Mouse (Mus musculus): ENCODE results near the gene Mfsd12.

Gene Mfsd12

DNA sequence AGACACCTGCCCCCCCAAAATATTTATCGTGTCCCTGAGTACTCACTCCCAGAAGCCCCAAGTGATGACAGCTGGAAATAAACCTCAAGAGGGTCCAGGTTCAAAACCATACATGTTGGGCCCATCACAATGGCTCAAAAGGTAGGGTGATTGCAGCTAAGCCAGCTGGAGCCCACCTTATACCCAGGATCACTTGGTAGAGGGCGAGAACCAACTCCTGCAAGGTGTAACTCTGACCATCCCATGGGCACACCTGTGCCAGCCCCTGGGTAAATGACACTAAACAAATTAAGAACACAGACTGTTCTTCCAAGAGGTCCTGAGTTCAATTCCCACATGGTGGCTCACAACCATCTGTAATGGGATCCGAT, 21.9 kb downstream of the Mfsd12 start:
- no peak for DNase-seq (ENCODE audit: low read depth, low spot score)

DNA sequence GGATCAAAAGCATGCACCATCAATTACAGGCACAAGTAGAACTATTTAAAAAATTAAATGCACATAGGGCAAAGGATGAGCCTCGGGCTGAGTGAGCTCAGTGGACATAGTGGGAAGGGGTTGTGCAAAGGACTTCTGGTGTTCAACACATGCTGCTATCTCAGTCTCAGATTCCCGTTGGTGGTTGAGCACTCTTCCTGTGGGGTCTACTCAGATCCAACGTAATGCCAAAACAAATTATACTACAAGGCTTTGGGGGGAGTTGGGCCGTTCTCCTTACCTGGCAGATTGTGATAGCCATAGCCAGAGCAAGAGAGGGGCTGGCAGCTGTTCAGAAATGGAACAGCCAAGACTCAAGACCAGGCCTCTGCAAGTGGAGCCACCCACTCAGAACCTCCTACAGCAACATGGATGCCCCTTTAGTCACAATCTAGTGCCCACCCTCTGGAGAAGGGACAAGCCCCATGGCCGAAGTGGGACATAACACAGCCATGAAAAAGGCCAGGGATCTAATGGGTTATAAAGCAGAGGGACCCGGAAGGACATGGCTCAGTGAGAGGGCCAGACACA, 22.6 kb downstream of the Mfsd12 start:
- no peak for DNase-seq (ENCODE audit: low read depth, low spot score)

DNA sequence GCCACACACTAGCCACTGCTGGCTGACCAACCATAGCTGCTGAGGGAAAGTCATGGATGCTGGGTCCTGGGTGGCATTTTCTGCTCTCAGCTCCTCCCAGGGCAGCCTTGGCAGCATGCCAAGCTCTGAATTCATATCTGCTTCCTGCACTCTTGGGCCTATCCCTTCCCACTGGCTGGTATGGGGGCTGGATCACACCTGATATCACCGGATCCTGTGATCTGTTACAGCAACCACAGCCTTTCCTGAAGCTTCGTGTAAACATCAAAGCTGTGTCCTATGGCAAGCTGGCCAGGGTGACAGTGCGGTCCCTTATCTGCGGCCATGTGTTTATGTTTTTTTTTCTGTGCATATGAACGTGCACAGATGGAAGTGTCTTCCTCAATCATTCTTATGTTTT, 24.7 kb downstream of the Mfsd12 start:
- DNase-seq (ENCODE audit: low read depth, low spot score): no peak

GRCm38 (mm10) chr10:81383802-81384604, 26.7 kb downstream of the Mfsd12 start, which contains the start of the genes Dohh and Gm48551:
Dohh (plus strand) TSS chr10:81384428.
Gm48551 (plus strand) TSS chr10:81384466.
- peak; percentile 99 for DNase-seq (ENCODE audit: low read depth, low spot score)

DNA sequence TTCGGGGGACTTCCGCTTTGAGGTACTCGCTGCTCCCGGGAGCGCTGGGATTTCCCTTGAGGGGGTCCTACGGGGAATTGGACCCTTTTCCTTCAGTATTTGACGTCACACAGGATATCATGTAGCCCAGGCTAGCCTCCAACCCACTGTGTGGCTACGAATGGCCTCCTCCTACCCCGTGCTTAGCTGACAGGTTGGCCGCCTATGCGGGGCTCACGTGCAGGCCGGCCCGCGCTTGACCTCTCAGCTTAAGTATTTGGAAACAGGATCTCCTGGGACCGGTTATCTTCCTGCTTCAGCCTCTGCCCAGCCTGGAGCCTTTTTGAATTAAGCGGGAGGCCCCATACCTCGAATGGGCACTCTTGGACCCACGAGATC, 27.3 kb downstream of the Mfsd12 start:
- DNase-seq (ENCODE audit: low read depth, low spot score): no peak

DNA sequence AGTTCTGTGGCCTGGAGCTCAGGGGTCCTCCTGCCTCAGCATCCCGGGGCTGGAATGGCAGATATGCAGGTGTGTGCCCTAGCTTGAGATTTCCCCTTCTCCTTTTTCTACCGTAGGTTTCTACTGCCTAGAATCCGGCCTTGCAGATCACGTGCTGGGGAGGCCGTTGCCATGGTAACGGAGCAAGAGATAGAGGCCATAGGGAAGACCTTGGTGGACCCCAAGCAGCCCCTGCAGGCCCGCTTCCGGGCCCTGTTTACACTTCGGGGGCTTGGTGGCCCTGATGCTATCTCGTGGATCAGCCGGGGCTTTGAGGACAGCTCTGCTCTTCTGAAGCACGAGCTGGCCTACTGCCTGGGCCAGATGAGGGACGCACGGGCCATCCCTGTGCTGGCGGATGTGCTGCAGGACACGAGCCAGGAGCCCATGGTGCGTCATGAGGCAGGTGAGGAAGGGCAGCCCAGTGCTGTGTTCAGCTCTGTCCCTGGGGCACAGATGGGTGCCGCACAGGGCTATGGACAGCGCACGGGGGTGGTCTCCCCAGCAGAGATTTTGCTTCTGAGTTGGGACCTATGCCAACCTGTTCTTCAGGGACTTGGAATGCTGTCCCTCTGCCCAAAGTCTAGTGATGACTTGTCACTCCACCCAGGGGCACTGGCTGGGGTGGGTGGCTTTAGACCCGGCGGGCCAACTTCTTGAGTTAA, 28.5 kb downstream of the Mfsd12 start:
- no peak for DNase-seq (ENCODE audit: low read depth, low spot score)

DNA sequence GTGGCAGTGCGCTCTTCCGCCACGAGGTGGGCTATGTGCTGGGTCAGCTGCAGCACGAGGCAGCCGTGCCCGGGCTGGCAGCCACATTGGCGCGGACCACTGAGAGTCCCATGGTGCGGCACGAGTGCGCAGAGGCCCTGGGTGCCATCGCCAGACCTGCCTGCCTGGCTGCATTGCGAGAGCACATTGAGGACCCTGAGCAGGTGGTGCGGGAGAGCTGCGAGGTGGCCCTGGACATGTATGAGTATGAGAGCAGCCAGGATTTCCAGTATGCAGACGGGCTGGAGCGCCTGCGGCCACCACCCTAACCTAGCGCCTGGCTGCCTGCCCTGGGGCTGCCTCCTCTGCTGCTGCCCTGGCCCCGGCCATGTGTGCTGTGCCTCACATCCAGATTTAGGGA, 30.4 kb downstream of the Mfsd12 start:
- DNase-seq (ENCODE audit: low read depth, low spot score): no peak

DNA sequence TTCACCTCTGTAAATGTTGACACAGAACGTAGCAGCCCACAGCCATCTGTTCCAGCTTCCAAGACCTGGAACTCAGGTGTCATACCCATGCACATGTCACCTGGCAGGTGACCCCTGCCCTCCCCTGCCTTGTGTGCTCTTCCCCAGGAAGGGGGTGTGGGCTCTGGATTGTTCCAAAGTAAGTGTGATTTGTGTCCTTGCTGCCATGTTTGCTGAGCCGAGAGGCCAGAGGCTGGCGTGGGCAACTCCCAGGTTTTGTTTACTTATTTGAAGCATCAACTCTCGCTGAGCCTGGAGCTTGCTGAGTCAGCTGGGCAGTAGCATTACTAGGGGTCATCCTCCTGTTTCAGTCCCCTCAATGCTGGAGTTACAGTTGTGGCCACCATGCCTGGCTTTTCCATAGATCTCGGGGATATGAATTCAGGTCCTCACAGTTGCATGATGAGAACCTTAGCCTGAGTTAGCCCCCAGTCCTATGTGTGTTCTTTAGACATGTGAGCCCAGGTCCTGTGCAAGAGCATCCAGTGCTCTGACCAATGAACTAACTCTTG, 31.3 kb downstream of the Mfsd12 start, which contains the start of gene Gm48552:
Gene Gm48552 (plus strand): TSS at position 501 of the 551 bp plus-strand sequence.
- DNase-seq (ENCODE audit: low read depth, low spot score): no peak

DNA sequence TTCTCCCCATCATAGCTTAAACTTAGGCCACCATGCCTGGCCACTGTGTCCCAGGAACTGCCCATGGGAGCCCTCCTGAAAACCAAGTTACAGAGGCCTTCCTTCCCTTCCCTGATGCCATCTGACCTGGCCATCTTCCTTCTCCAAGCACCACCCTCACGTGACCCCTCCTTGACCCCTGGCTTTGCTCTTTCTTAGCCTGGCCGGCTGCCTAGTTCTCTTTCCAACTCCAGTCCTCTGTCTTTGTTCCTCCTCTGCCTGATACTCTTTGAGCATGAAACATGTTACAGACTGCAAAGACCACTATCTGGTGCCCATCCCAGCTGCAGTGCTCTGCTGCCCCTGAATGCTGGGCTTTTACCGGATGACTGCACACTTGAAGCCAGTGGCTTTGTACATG, 32.1 kb downstream of the Mfsd12 start:
- DNase-seq (ENCODE audit: low read depth, low spot score): no peak

DNA sequence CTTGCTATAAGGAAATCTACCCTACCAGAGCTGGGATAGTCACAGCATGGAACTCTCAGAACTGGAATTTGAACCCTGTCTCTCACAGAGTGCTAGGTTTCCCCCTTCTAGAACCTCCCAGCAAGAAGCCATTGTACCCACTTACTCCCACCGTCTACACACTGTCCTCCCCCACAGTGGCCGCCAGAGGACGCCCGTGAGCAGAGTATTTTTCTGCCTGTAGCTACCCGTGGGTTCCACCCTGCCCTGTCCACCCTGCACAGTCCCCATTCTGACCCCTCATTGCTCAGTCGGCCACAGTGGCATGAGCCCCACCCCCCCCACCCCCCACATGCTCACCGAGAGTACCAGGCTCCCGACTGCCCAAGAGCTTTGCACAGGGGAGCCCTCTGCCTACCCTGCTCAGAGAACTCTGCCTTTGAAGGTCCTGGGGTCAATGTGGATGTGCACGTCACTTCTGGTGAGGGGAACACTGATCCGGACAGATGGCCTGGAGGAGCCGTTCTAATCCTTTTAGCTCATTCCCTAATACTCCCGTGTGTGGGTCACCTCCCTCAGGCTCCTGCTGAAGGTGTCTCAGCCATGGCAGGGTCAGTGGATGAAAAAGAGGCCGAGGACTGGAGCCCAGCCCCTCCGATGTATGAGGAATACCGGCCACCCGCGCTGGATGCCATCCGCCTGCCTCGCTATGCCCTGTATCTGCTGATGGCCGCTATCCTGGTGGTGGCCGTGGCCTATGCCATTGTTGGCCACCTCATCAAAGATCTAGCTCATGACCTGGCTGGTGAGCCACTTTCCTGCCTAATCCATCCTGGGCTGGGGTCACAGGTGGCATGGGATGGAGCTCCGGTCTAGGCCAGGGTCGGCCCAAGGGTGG, 32.7 kb downstream of the Mfsd12 start:
- DNase-seq (ENCODE audit: low read depth, low spot score): no peak

GRCm38 (mm10) chr10:81390678-81390965, 33.3 kb downstream of the Mfsd12 start:
- DNase-seq (ENCODE audit: low read depth, low spot score): no peak

DNA sequence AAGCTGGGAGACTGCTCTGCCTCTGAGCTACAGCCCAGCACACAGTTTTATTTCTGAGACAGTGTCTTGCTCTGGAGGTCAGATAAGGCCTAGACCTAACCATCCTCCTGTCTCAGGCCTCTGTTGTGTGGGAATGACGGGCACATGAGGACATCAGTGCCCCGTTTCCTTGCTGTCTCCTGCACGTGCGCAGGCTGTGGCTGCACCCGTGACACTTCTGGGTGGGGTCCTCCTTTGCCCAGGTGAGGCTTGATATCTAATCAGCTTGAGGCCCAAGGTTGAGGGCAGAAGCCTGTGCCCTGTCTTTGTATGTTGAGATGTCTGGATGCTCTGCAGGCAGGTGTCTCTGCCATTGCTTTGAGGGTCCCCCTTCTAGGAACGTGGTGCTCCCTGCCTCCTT, 35.0 kb downstream of the Mfsd12 start:
- no peak for DNase-seq (ENCODE audit: low read depth, low spot score)

GRCm38 (mm10) chr10:81392781-81393185, 35.5 kb downstream of the Mfsd12 start, which contains the start of gene Smim24:
Smim24 (plus strand) TSS chr10:81393051.
- no peak for DNase-seq (ENCODE audit: low read depth, low spot score)

GRCm38 (mm10) chr10:81393456-81394063, 36.3 kb downstream of the Mfsd12 start:
- no peak for DNase-seq (ENCODE audit: low read depth, low spot score)

GRCm38 (mm10) chr10:81395127-81395526, 37.8 kb downstream of the Mfsd12 start:
- no peak for DNase-seq (ENCODE audit: low read depth, low spot score)

DNA sequence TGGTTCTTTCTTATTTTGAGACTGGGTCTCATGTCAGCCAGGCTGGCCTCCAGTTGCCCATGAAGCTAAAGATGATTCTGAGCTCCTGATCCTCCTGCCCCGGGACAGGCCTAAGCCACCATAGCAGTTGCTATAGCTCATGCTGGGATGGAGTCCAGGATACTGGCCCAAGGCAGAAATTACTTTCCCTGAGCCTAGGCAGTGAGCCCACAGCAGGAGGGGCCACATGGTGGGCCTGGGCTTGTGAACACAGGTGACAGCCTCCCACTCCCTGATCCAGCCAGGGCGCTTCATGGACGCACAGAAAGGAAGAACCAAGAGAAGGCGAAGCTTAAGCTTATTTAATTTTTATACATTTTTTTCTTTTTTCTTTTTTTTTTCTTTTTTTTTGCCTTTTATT, 38.6 kb downstream of the Mfsd12 start:
- no peak for DNase-seq (ENCODE audit: low read depth, low spot score)

DNA sequence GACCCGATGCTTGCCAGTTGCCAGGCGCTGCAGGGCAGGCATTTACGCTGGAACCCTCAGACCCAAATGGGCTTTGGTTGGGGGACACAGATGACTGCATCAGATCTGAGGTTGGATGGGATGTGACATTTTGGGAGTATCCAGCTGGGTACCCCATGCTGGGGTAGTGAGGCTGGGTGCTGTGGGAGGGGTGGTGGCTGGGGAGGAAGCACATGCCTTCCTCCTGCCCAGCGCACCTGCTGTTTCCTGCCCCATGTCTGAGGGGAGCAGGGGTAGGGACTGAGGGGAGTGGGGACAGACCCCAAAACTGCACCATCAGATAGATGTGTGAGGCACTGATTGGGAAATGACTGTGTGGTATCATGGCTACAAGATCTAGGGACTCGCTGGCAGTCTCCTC, 39.5 kb downstream of the Mfsd12 start:
- no peak for DNase-seq (ENCODE audit: low read depth, low spot score)

DNA sequence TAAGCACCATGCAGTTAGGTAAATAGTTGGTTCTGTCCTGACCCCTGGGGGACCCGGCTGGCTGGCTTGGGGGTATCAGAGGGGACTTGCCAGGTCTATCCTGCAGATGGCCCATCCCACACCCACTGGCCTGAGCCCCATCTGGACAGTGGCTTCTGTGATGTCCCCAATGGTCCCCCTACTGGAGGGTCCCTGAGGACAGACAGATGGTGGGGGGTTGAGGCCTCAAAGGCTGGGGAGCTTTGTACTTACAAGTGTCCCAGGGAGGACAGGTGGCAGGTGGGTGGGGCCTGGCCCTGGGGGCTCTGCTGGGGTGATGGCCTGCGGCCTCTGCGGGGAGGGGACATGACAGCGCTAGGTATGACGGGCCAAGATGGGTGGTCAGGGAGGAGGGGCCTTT, 42.0 kb downstream of the Mfsd12 start:
- DNase-seq (ENCODE audit: low read depth, low spot score): no peak

- DNase-seq (ENCODE audit: low read depth, low spot score): no peak
Observed at GRCm38 (mm10) chr10:81399798-81400308, 42.6 kb downstream of the Mfsd12 start.

DNA sequence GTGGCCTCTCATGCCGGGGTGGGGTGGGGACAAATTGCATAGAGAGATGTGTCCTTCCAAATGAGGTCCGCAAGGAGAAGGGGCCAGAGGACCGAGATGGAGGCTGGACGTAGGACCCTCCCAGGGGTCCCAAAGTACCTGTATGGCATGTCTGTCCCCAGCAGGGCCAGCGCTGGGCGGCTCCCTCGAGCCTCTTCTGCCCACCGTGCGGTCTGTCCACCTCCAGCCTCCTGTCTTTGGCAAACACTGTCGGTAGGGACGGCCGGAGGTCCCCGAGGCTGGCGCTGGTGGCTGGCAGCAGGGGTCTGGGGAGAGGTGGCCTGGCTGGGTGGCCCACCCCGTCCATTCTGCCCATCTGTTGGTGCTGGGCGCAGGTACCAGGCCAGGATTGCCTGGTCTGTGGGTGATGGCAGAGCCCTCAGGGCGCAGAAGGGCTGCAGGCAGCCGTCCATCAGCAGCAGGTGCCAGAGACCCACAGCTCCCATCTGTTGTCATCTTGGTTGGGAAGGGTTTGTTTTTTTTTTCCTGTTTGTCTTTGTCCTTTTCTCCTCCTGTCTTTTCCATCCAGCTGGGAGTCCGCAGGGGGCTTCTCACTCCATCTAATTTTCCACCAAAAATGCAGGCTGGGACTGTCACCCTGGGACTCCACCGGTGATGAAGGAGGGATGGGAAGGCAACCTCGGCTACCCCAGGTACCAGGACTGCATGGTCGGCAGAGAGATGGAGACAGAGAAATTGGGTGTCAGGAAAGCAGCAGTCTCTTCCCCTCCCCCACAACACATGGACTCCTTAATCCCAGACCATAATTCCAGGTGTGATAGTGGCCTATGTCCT, 43.3 kb downstream of the Mfsd12 start:
- no peak for DNase-seq (ENCODE audit: low read depth, low spot score)
